Mouse (Mus musculus) right cerebral cortex, adult 2 months (tissue): Measurements from ENCODE around the gene Ankrd6.
"Not testable (repeated sequence)": the region's sequence is repeated elsewhere in the genome, so short reads cannot be mapped to it uniquely, and the experiment has no call there.

ENCODE experiments used
- DNase-seq, 2 experiments: peaks; one replicate each; pipeline ENCODE4 v3.0.0; 2021 to 2022; ENCODE audit warnings: low spot score in 2 of 2

Gene Ankrd6

GRCm38 (mm10) chr4:32950356-32951034, at the start of gene Ankrd6:
TSS of gene Ankrd6 (minus strand) at chr4:32950841.
- DNase-seq = peak; percentile 80 to 82

DNA sequence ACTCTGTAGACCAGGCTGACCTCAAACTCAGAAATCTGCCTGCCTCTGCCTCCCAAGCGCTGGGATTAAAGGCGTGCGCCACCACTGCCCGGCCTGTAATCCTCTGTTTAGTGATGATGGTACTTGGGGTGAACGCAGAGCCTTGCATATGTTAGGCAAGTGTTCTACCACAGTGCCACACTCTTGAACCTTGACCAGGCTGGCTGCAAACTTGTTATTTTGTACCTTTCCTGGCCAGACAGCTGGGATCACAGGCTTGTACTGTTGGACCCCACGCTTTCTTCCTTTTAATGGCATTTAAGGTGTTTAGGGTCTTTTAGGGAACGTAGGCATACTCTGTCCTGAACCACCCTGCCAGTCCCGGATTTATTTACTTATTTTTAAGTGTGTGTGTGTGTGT, 48.4 kb upstream of the Ankrd6 start:
- no peak for DNase-seq

DNA sequence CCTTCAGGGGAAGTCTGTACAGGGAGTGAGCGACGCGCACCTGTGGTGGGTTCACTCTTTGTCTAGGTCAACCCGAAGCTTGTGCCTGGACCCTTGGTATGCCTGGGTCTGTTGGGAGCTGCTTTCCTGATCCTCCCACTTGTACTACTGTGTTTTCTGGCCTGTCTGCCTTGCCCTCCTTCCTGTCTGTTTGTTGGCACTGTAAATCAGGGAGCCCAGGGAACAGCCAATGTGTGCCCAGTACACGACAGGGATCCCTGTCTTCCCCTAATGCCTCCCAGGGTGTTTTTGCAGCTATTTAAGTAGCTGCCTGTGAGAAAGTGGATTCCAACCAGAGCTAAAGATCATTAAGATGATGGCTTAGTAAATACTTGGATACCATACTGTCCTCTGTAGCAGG, 46.9 kb upstream of the Ankrd6 start:
- DNase-seq = no peak

GRCm38 (mm10) chr4:32996083-32996482, 45.4 kb upstream of the Ankrd6 start:
- DNase-seq = no peak

- no peak for DNase-seq
These were observed 43.5 kb upstream of the Ankrd6 start for GRCm38 (mm10) chr4:32994168-32994567.

- no peak for DNase-seq
These were observed 38.7 kb upstream of the Ankrd6 start for GRCm38 (mm10) chr4:32989346-32989745.

- no peak for DNase-seq
These were observed 36.4 kb upstream of the Ankrd6 start for GRCm38 (mm10) chr4:32987006-32987405.

DNA sequence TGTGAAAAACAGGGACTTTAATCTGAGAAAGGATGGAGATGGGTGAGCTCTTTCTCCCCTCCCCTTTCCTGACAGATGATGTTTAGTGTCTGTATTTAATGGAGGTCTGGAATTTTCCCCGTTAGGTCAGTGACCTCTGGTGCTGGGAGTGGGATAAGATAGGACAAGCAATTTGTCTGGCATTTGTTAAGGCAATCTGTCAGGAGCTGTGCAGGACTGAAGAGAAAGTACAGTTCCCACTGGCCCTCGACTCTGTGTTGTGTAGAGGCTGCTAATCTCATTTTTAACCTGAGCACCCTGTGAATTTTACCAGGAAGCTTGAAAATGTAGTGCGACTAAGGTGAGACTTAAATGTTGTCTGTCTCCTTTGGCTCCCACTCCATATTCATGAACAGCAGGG, 35.0 kb upstream of the Ankrd6 start:
- DNase-seq = no peak

- peak; percentile 14 to 26 for DNase-seq
These were observed 34.4 kb upstream of the Ankrd6 start for GRCm38 (mm10) chr4:32984801-32985675.

DNA sequence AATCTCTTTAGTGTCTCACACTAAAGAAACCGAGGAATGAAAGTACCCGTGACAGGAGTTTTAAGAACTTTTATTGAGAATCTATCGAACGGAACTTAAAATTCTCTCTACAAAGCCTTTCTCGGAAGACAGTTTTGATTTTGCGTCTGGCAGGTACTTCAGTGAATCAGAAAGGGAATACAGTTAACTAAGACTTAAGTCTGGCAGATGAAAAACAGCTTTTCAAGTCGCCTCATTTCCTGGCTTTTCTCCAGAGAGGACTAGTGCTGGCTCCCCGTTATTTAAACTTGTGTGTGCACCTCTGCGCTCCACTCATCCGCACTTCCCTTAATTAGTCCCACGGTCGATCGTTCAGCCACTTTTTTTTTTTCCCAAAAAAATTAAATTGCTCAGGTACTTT, 33.6 kb upstream of the Ankrd6 start:
- DNase-seq = peak in 1 of 2 experiments; percentile 16

GRCm38 (mm10) chr4:32983176-32984155, 32.8 kb upstream of the Ankrd6 start:
- peak; percentile 52 to 68 for DNase-seq

- peak in 1 of 2 experiments; percentile 55 for DNase-seq
These were observed 32.1 kb upstream of the Ankrd6 start, which contains the start of gene Rragd for GRCm38 (mm10) chr4:32982716-32983175. TSS of gene Rragd (plus strand) at chr4:32983037.

- DNase-seq = peak; percentile 13 to 52
These were observed 31.5 kb upstream of the Ankrd6 start for GRCm38 (mm10) chr4:32982041-32982715.

GRCm38 (mm10) chr4:32981617-32982016, 31.0 kb upstream of the Ankrd6 start:
- DNase-seq = no peak

GRCm38 (mm10) chr4:32980061-32980460, 29.4 kb upstream of the Ankrd6 start:
- no peak for DNase-seq

DNA sequence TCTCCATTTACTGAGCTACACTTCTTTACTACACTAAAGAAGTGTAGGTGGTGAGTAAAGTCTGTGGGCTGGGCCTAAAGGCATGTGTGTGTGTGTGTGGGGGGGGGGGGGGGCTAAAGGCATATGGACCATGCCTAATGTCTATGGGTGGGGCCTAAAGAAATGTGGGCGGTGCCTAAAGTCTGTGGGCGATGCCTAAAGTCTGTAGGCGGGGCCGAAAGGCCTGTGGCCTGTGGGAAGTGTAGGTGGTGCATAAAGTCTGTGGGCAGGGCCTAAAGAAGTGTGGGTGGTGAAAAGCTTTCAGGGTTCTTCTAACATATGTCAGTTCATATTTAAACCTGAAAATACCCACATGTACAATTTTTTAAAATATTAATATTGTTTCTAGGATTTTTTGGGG, 26.7 kb upstream of the Ankrd6 start:
- no peak for DNase-seq

DNA sequence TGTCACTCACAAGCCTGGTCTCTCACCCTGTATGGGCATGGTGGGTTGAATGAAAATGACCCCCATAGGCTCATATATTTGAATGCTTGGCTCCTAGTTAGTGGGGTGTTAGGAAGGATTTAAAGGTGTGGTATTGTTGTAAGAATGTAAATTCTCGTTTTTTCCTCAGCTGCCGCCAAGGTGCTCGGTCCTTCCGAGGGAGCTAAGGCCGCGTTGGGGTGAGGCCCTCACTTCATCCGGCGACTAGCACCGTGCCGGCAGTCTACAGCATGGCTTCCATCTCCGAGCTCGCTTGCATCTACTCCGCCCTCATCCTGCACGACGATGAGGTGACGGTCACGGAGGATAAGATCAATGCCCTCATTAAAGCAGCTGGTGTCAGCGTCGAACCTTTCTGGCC, 14.0 kb upstream of the Ankrd6 start:
- DNase-seq = not testable (repeated sequence)

- DNase-seq = no peak
These were observed 10.8 kb upstream of the Ankrd6 start for GRCm38 (mm10) chr4:32961394-32961793.

GRCm38 (mm10) chr4:32956423-32956822, 5.8 kb upstream of the Ankrd6 start:
- DNase-seq = no peak

DNA sequence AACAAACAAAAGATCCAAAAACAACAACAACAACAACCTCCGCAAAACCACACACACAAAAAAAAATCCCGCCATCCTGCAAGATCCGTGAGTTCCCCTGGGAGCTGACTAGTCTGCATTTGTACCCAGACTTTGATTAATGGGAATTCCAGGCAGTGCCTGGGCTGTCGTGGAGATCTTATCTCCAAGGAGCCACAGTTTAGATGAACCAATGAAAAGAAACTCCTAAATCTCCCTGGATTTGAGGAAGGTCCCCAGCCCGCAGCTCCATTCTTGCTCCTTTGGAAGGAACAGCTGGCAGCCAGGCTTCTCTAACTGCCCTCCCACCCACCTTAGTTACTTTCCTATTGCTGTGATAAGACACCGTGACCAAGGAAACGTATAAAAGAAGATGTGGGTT, 2.0 kb upstream of the Ankrd6 start:
- no peak for DNase-seq
